Mouse (Mus musculus): ENCODE results near the gene Rab42.

GRCm38 (mm10) chr4:132302939-132303479 lies at the start of gene Rab42:
- TF ChIP-seq POLR2A (IDR thresholded peaks at IDR 0.05; ENCODE audit: borderline replicate concordance, insufficient read depth, low read length) (no peak), CTCF (IDR thresholded peaks at IDR 0.05; ENCODE audit: borderline replicate concordance, insufficient read depth, low read depth, low read length) (no peak)
